Mouse (Mus musculus) effector memory CD4-positive, alpha-beta T cell, adult 7 months (primary cell): ENCODE data around the gene Flg2. TPM values are rescaled to one million over a fixed set of nuclear protein-coding genes. Genes with fewer than 3 reads are reported as not detected.

Source experiments
- polyA plus RNA-seq: library from polyadenylated mRNA; unstranded; fragments of 100-300 nt; shearing (Covaris generic); gene quantifications from one replicate; pipeline ENCODE4 v1.2.1, GENCODE M21; 2017

Gene Flg2
- polyA plus RNA-seq: 0.05 TPM

GRCm38 (mm10) chr3:93196978-93197377, at the start of gene Flg2:
Gene Flg2, plus strand, starts transcription at chr3:93197278.

Other genes with a start within 250 kb of the Flg2 start
- gene Lce3d, start 239.9 kb upstream of the Flg2 start, polyA plus RNA-seq: not detected
- not detected for gene Lce3e, start 230.2 kb upstream of the Flg2 start, polyA plus RNA-seq
- not detected for gene Lce3f, start 205.1 kb upstream of the Flg2 start, polyA plus RNA-seq
- not detected for gene Crct1, start 181.6 kb upstream of the Flg2 start, polyA plus RNA-seq
- gene Lce1m, start 178.2 kb upstream of the Flg2 start, polyA plus RNA-seq: not detected
- not detected for gene Gm4858, start 128.5 kb upstream of the Flg2 start, polyA plus RNA-seq
- gene Crnn, start 52.5 kb upstream of the Flg2 start, polyA plus RNA-seq: not detected
- 1.5 TPM for gene Flg, start 76.2 kb downstream of the Flg2 start, polyA plus RNA-seq
- gene Hrnr, start 122.5 kb downstream of the Flg2 start, polyA plus RNA-seq: not detected
- gene Rptn, start 196.4 kb downstream of the Flg2 start, polyA plus RNA-seq: not detected
- not detected for gene Tchh, start 245.1 kb downstream of the Flg2 start, polyA plus RNA-seq